Mouse (Mus musculus): ENCODE results near the gene Cela3a. TPM values are rescaled to one million over a fixed set of nuclear protein-coding genes. Genes with fewer than 3 reads are reported as not detected.

Cela3a gene
- polyA plus RNA-seq, 1 experiment = not detected

- Histone ChIP-seq H3K4me3 (ENCODE audit: insufficient read depth, low read depth, low read length) (no peak overlapping the region), H3K27ac (replicated peaks; ENCODE audit: low read depth, low read length) (no peak overlapping the region), H3K4me1 (ENCODE audit: control insufficient read depth, insufficient read depth, insufficient read length, low read length) (peaks cover 10% of the 10 kb centered on the region)
These were observed 19.4 kb downstream of the Cela3a start for GRCm38 (mm10) chr4:137390196-137390595.

GRCm38 (mm10) chr4:137388983-137389382 is 20.6 kb downstream of the Cela3a start:
- Histone ChIP-seq H3K4me3 (ENCODE audit: insufficient read depth, low read depth, low read length) (peak overlapping the region; percentile 87), H3K4me1 (ENCODE audit: control insufficient read depth, insufficient read depth, insufficient read length, low read length) (peaks cover 6% of the 10 kb centered on the region), H3K27ac (replicated peaks; ENCODE audit: low read depth, low read length) (peak overlapping the region; percentile 100)

GRCm38 (mm10) chr4:137388059-137388794 is 21.4 kb downstream of the Cela3a start:
- H3K4me3 ChIP-seq (ENCODE audit: insufficient read depth, low read depth, low read length) = peak overlapping the region; percentile 87
- peaks cover 5% of the 10 kb centered on the region for H3K4me1 ChIP-seq (ENCODE audit: control insufficient read depth, insufficient read depth, insufficient read length, low read length)
- H3K27ac ChIP-seq (replicated peaks; ENCODE audit: low read depth, low read length) = peak overlapping the region; percentile 100

GRCm38 (mm10) chr4:137387482-137388058 is 22.0 kb downstream of the Cela3a start:
- Histone ChIP-seq H3K4me3 (ENCODE audit: insufficient read depth, low read depth, low read length) (peak overlapping the region; percentile 87), H3K27ac (replicated peaks; ENCODE audit: low read depth, low read length) (peak overlapping the region; percentile 100)

GRCm38 (mm10) chr4:137380702-137381605 is 28.6 kb downstream of the Cela3a start:
- H3K4me1 ChIP-seq (ENCODE audit: control insufficient read depth, insufficient read depth, insufficient read length, low read length) = no peaks in the 10 kb centered on the region
- no peak overlapping the region for H3K4me3 ChIP-seq (ENCODE audit: insufficient read depth, low read depth, low read length)
- no peak overlapping the region for H3K27ac ChIP-seq (replicated peaks; ENCODE audit: low read depth, low read length)

More at GRCm38 (mm10) chr4:137387482-137388058, 22.0 kb downstream of the Cela3a start:
- no peaks in the 10 kb centered on the region for H3K4me1 ChIP-seq (ENCODE audit: control insufficient read depth, insufficient read depth, insufficient read length, low read length)

- H3K27ac ChIP-seq (replicated peaks; ENCODE audit: low read depth, low read length) = no peak overlapping the region
- no peaks in the 10 kb centered on the region for H3K4me1 ChIP-seq (ENCODE audit: control insufficient read depth, insufficient read depth, insufficient read length, low read length)
These were observed 29.8 kb downstream of the Cela3a start for GRCm38 (mm10) chr4:137379713-137380255.

GRCm38 (mm10) chr4:137379085-137379484 is 30.5 kb downstream of the Cela3a start:
- Histone ChIP-seq H3K4me3 (ENCODE audit: insufficient read depth, low read depth, low read length) (no peak overlapping the region), H3K27ac (replicated peaks; ENCODE audit: low read depth, low read length) (no peak overlapping the region), H3K4me1 (ENCODE audit: control insufficient read depth, insufficient read depth, insufficient read length, low read length) (peaks cover 2% of the 10 kb centered on the region; the same call in 1 of the 2 replicates)

More at GRCm38 (mm10) chr4:137379713-137380255, 29.8 kb downstream of the Cela3a start:
- no peak overlapping the region for H3K4me3 ChIP-seq (ENCODE audit: insufficient read depth, low read depth, low read length)

GRCm38 (mm10) chr4:137377526-137378304 is 31.9 kb downstream of the Cela3a start:
- Histone ChIP-seq H3K4me1 (ENCODE audit: control insufficient read depth, insufficient read depth, insufficient read length, low read length) (peaks cover 9% of the 10 kb centered on the region), H3K4me3 (ENCODE audit: insufficient read depth, low read depth, low read length) (no peak overlapping the region), H3K27ac (replicated peaks; ENCODE audit: low read depth, low read length) (no peak overlapping the region)

- Histone ChIP-seq H3K4me1 (ENCODE audit: control insufficient read depth, insufficient read depth, insufficient read length, low read length) (peaks cover 12% of the 10 kb centered on the region), H3K27ac (replicated peaks; ENCODE audit: low read depth, low read length) (no peak overlapping the region), H3K4me3 (ENCODE audit: insufficient read depth, low read depth, low read length) (no peak overlapping the region)
These were observed 32.8 kb downstream of the Cela3a start for GRCm38 (mm10) chr4:137376778-137377177.

- Histone ChIP-seq H3K27ac (replicated peaks; ENCODE audit: low read depth, low read length) (no peak overlapping the region), H3K4me1 (ENCODE audit: control insufficient read depth, insufficient read depth, insufficient read length, low read length) (peaks cover 12% of the 10 kb centered on the region), H3K4me3 (ENCODE audit: insufficient read depth, low read depth, low read length) (no peak overlapping the region)
These were observed 34.0 kb downstream of the Cela3a start for GRCm38 (mm10) chr4:137375314-137376278.

- peak overlapping the region; percentile 48 for H3K27ac ChIP-seq (replicated peaks; ENCODE audit: low read depth, low read length)
- H3K4me1 ChIP-seq (ENCODE audit: control insufficient read depth, insufficient read depth, insufficient read length, low read length) = peaks cover 16% of the 10 kb centered on the region
- no peak overlapping the region for H3K4me3 ChIP-seq (ENCODE audit: insufficient read depth, low read depth, low read length)
These were observed 35.9 kb downstream of the Cela3a start for GRCm38 (mm10) chr4:137373711-137374110.

- Histone ChIP-seq H3K27ac (replicated peaks; ENCODE audit: low read depth, low read length) (peak overlapping the region; percentile 7), H3K4me1 (ENCODE audit: control insufficient read depth, insufficient read depth, insufficient read length, low read length) (peaks cover 22% of the 10 kb centered on the region), H3K4me3 (ENCODE audit: insufficient read depth, low read depth, low read length) (peak overlapping the region; percentile 22; the same call in 1 of the 2 replicates)
These were observed 37.7 kb downstream of the Cela3a start for GRCm38 (mm10) chr4:137371596-137372523.
